Mouse (Mus musculus) liver, embryonic 14.5 days (tissue): ENCODE data around the gene Nxnl1.

ENCODE experiments used
- CTCF ChIP-seq: IDR thresholded peaks from 2 replicates; pipeline ENCODE4 v1.5.1; 2016; ENCODE audit warnings: antibody characterized with exemption, low read depth, control low read depth
- EP300 ChIP-seq: IDR thresholded peaks from 2 replicates; pipeline ENCODE4 v1.6.1; 2016; ENCODE audit warnings: antibody characterized with exemption, low read depth

DNA sequence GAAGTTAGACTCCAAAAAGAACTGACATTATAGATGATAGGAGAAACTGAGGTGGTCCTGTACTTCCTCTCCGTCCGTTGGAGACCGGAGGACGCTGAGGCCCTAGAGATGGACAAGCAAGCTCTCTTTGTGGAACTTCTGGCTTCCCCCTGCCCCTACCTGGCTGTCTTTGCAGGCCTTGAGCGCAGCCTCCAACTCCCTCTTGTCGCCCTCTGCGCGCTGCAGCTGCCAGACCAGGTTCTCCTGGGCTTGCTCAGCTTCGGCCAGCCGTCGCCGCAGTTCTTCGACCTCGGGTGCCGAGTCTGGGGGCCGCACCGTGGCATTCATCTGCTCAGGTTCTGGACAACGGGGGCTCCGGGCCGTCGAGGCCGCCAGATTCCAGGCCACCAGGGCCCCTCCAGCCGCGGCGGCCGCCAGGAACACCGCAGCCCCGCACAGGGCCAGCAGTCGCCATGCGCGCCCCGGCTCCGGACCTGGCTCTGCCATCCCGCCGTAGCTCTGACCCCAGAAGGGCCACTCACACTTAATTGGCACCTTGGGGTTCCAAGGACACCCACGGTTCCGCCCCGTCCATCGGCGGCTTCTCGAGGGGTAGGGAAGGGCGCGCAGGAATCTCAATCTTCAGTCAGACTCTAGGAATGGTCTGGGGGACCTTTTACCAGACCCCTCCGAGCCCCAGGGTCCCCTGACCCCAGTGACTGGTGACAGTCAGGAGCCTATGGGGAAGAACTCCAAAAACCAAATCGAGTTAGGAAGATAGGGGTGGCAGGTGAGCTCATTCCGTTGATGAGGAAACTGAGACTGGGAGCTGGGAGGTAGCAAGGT lies 41.0 kb downstream of the Nxnl1 start, which contains the start of gene Ccdc194:
- TF ChIP-seq CTCF (no peak), EP300 (no peak)
